Mouse (Mus musculus) megakaryocyte-erythroid progenitor cell, adult 5-6 weeks (primary cell): ENCODE results near the gene Snx5. TPM values are rescaled to one million over a fixed set of nuclear protein-coding genes. Genes with fewer than 3 reads are reported as not detected.

Experiments
- ATAC-seq: replicated peaks from 2 replicates; pipeline ENCODE4 v1.8.0; 2016; ENCODE audit warnings: mild to moderate bottlenecking, inconsistent platforms; ENCODE audit not compliant: severe bottlenecking, poor library complexity, low FRiP score, low TSS enrichment
- total RNA-seq, 2 experiments: library from RNA; stranded (forward) in 1 of 2; stranded (reverse) in 1 of 2; fragments of 200-1000, 215-1000 nt in 1 of 2; fragments of >200 nt in 1 of 2; fragmentation: Nextera tagmentation in 1 of 2; gene quantifications; 2 replicates each; pipeline ENCODE4 v1.2.3; 2014 to 2017

Gene Snx5
- total RNA-seq (2014; fragmentation: Nextera tagmentation) = 326 and 333 TPM in 2 replicates
- 444 and 510 TPM in 2 replicates for total RNA-seq (2017)

- ATAC-seq = peak; percentile 85
These were observed at the start of gene Snx5, which contains the start of gene Mgme1 for GRCm38 (mm10) chr2:144270507-144271420. Gene Snx5 (minus strand): TSS chr2:144270906. Gene Mgme1 (plus strand): TSS chr2:144270663.

- ATAC-seq = no peak
These were observed 40.7 kb upstream of the Snx5 start for GRCm38 (mm10) chr2:144311372-144311771.

GRCm38 (mm10) chr2:144310273-144310672, 39.6 kb upstream of the Snx5 start:
- no peak for ATAC-seq

GRCm38 (mm10) chr2:144308561-144308960, 37.9 kb upstream of the Snx5 start:
- ATAC-seq = no peak

GRCm38 (mm10) chr2:144305721-144306294, 35.1 kb upstream of the Snx5 start:
- ATAC-seq = no peak

GRCm38 (mm10) chr2:144301101-144301500, 30.4 kb upstream of the Snx5 start:
- no peak for ATAC-seq

- ATAC-seq = peak; percentile 67
These were observed 29.3 kb upstream of the Snx5 start for GRCm38 (mm10) chr2:144299749-144300669.

- ATAC-seq = peak; percentile 58
These were observed 24.5 kb upstream of the Snx5 start for GRCm38 (mm10) chr2:144295145-144295735.

GRCm38 (mm10) chr2:144291600-144292305, 21.0 kb upstream of the Snx5 start:
- ATAC-seq = no peak

- ATAC-seq = no peak
These were observed 19.6 kb upstream of the Snx5 start for GRCm38 (mm10) chr2:144290321-144290720.

- no peak for ATAC-seq
These were observed 10.7 kb upstream of the Snx5 start for GRCm38 (mm10) chr2:144281417-144281816.

GRCm38 (mm10) chr2:144280568-144280967, 9.9 kb upstream of the Snx5 start:
- ATAC-seq = no peak

- peak; percentile 73 for ATAC-seq
These were observed 9.0 kb upstream of the Snx5 start for GRCm38 (mm10) chr2:144279742-144280141.

- ATAC-seq = no peak
These were observed 6.2 kb upstream of the Snx5 start for GRCm38 (mm10) chr2:144276885-144277284.

GRCm38 (mm10) chr2:144274741-144275140, 4.0 kb upstream of the Snx5 start:
- no peak for ATAC-seq

- ATAC-seq = no peak
These were observed 1.4 kb upstream of the Snx5 start for GRCm38 (mm10) chr2:144272088-144272487.

GRCm38 (mm10) chr2:144269679-144270475, 829 bp downstream of the Snx5 start:
- ATAC-seq = peak; percentile 3; the same call in 1 of the 2 replicates

- ATAC-seq = no peak
These were observed 1.4 kb downstream of the Snx5 start for GRCm38 (mm10) chr2:144269306-144269650.
